Mouse (Mus musculus) bone marrow macrophage, adult 2 months (primary cell): ENCODE measurements around the gene Gpc5.

Experiments
- CTCF ChIP-seq: IDR thresholded peaks from 2 replicates; pipeline ENCODE4 v1.5.1; 2012; ENCODE audit warnings: low read depth, mild to moderate bottlenecking, low read length, moderate library complexity
- POLR2A ChIP-seq: IDR thresholded peaks from 2 replicates; pipeline ENCODE4 v1.6.1; 2012; ENCODE audit warnings: mild to moderate bottlenecking, low read depth, low read length, borderline replicate concordance

DNA sequence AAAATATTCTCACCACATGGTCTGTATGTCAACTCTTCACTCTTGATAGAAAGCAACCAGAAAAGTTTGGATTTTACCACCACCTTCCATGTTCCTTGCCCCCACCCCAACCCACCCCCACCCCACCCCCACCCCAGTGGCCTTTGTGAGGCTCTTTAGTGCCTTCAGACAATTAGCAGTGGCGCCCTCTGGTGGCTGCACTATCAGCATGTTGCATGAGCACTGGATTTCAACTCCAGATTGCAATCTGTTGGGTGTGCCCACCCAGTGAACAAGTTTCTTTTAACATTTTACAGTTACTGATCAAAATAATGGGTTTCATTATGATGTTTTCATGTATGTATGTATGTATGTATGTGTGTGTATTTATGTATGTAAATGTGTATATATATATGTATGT is 279.1 kb downstream of the Gpc5 start:
- peak; percentile 50 for TF ChIP-seq CTCF
- TF ChIP-seq POLR2A = no peak
